In the genomic region with DNA sequence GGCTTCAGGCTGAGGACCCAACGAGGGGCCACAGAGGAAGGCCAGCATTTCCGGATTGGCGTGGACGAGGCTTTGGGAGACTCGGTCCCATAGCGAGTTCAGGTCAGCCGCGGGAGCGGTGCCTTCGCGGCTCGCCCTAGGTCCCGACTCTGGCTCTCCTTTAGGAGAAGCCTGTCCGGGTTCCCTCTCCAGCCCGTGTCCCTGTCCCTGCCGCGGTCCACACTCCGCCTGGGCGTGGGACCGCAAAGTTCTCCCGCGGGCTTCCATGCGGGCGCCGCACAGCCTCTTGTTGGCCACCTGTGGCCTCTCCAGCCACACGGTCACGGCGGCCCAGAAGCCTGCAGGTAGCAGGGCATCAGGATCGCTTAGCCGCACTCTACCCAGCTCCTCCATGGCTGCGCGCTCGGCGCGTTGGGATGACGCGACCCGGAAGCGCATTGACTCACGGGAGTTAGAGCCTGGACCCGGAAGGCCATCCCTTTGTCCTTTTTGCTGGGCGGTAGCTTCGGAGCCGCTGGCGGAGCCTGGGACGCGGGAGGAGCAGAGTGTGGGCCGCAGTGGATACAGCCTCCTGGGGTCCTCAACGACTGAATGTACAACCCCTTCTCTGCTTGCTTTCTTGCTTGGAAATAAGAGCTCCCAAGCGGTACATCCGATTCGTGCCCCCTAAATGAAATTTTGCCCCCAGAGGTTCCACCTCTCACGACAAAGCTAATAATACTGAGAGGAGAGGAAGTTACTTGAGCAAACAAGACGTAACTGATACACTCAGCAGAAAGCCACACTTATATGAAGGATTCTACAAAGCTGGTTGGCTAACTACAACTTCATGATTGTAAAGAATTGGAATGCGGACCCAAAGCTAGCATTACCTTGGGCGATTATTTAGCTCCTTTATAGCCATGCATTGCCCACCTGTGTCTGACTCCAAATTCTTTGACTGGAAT, we compare ENCODE assay signal across 7 mouse cellular contexts. TPM values are rescaled to one million over a fixed set of nuclear protein-coding genes. Genes with fewer than 3 reads are reported as not detected.
DNase-seq lines count a peak whose midpoint lies in the region; ATAC-seq lines count a peak whose summit lies in the region.

A gene (minus strand): TSS at position 418 of the 947 bp plus-strand sequence.

- 4% methylated on average over 56 of the region's 56 CpGs for WGBS in intestine, embryonic 16.5 days
- WGBS in midbrain, embryonic 11.5 days: 3% methylated on average over 56 of the region's 56 CpGs

- H3K27ac ChIP-seq in intestine, embryonic 16.5 days (ENCODE audit: low read length): peak within 1 kb of the TSS; percentile 76
- H3K27ac ChIP-seq in midbrain, embryonic 11.5 days (ENCODE audit: low read depth, low read length): peak within 1 kb of the TSS; percentile 52

- H3K4me3 ChIP-seq in intestine, embryonic 16.5 days (ENCODE audit: low read length): peak within 1 kb of the TSS; percentile 94
- peak within 1 kb of the TSS; percentile 75 for H3K4me3 ChIP-seq in midbrain, embryonic 11.5 days (ENCODE audit: low read depth, low read length)

- no peaks in the 10 kb centered on the region for H3K9me3 ChIP-seq in intestine, embryonic 16.5 days (ENCODE audit: control insufficient read depth, low read length)
- H3K9me3 ChIP-seq in midbrain, embryonic 11.5 days (ENCODE audit: control insufficient read depth, low read length): no peaks in the 10 kb centered on the region

- ATAC-seq in intestine, embryonic 16.5 days: peak; percentile 94
- peak; percentile 96 for ATAC-seq in midbrain, embryonic 11.5 days (ENCODE audit: low FRiP score)

- peaks cover 10% of the 10 kb centered on the region; the same call in 1 of the 2 replicates for H3K36me3 ChIP-seq in intestine, embryonic 16.5 days (ENCODE audit: control insufficient read depth, insufficient read depth, low read length)
- peaks cover 6% of the 10 kb centered on the region for H3K36me3 ChIP-seq in midbrain, embryonic 11.5 days (ENCODE audit: control insufficient read depth, insufficient read depth, low read length)

- no peaks in the 10 kb centered on the region for H3K27me3 ChIP-seq in intestine, embryonic 16.5 days (replicated peaks; ENCODE audit: control insufficient read depth, insufficient read depth, low read length)
- H3K27me3 ChIP-seq in midbrain, embryonic 11.5 days (ENCODE audit: control insufficient read depth, insufficient read depth, low read length): no peaks in the 10 kb centered on the region

- peak; percentile 91 to 93 for DNase-seq in adrenal gland, adult 18-20 months (ENCODE audit: low spot score in 2 of 2)
- DNase-seq in embryo, embryonic 11 days: peak; percentile 95
- peak; percentile 86 to 87 for DNase-seq in gastrocnemius, postnatal 36 days
- peak; percentile 93 to 94 for DNase-seq in left cerebral cortex, postnatal 36 days (ENCODE audit: low spot score in 2 of 2)
- DNase-seq in midbrain, embryonic 11.5 days (ENCODE audit: low spot score, missing footprints): peak; percentile 99
- peak; percentile 83 for DNase-seq in skeletal muscle tissue, adult 2 months (ENCODE audit: low read depth, low spot score)

- peak within 1 kb of the TSS; percentile 93 for H3K9ac ChIP-seq in intestine, embryonic 16.5 days (ENCODE audit: low read depth, low read length)
- peak within 1 kb of the TSS; percentile 80 for H3K9ac ChIP-seq in midbrain, embryonic 11.5 days (ENCODE audit: low read length)

- H3K4me1 ChIP-seq in intestine, embryonic 16.5 days (ENCODE audit: control insufficient read depth, insufficient read depth, low read length): peaks cover 9% of the 10 kb centered on the region
- peaks cover 7% of the 10 kb centered on the region for H3K4me1 ChIP-seq in midbrain, embryonic 11.5 days (ENCODE audit: control insufficient read depth, insufficient read depth, low read length)

- H3K4me2 ChIP-seq in intestine, embryonic 16.5 days (ENCODE audit: low read depth, low read length): peak within 1 kb of the TSS; percentile 88
- H3K4me2 ChIP-seq in midbrain, embryonic 11.5 days: peak within 1 kb of the TSS; percentile 78

- intact Hi-C loops in gastrocnemius, postnatal 36 days (cut with DNase I): no loop called here
- intact Hi-C loops in left cerebral cortex, postnatal 36 days (cut with DNase I): loop anchor here (1.0 kb wide), 1 partner anchor 8 kb away; a partner anchor contains a TSS

RNA-seq across cellular contexts. Expression of the gene that starts here (rescaled TPM):
- total RNA-seq in adrenal gland, adult 18-20 months (2021): 1 to 10 TPM; 7.1 to 7.7 TPM
- 1 to 10 TPM; 1.4 to 1.5 TPM for total RNA-seq in gastrocnemius, postnatal 36 days (2021)
- polyA plus RNA-seq in intestine, embryonic 16.5 days (2015; fragmentation: Nextera tagmentation; extraction: Ambion mirVana): 9.3 and 9.4 TPM in 2 replicates
- 10 to 100 TPM in 1 of 2 experiments, 1 to 10 TPM in 1; 6.3 to 11.2 TPM for total RNA-seq in left cerebral cortex, postnatal 36 days (2021)
- polyA plus RNA-seq in midbrain, embryonic 11.5 days (2014; fragmentation: Nextera tagmentation; extraction: Ambion mirVana): 7.9 and 9.3 TPM in 2 replicates

Comparison
In these comparisons a context has a peak if more than half of its experiments do, and no peak if none do; other contexts are left out.
1. Peak in every context shown above with its lines: DNase-seq, ATAC-seq, H3K4me3 ChIP-seq and H3K27ac ChIP-seq.